Mouse (Mus musculus) kidney, embryonic 15.5 days (tissue): ENCODE results near the gene Try4. TPM values are rescaled to one million over a fixed set of nuclear protein-coding genes. Genes with fewer than 3 reads are reported as not detected.
"Not testable (repeated sequence)": the region's sequence is repeated elsewhere in the genome, so short reads cannot be mapped to it uniquely, and the experiment has no call there.

Experiments used
- ATAC-seq: fragments of 200-750 bp; cut with Nextera tagmentation; replicated peaks from 2 replicates; pipeline ENCODE4 v1.8.0; 2017; ENCODE audit warnings: moderate TSS enrichment; ENCODE audit not compliant: low FRiP score
- H3K27ac ChIP-seq: fragments of 300-500 bp; sonication (generic); 2 replicates; pipeline ENCODE4 v1.5.1; 2015; ENCODE audit warnings: mild to moderate bottlenecking, inconsistent platforms
- H3K27me3 ChIP-seq: fragments of 300-500 bp; sonication (generic); 2 replicates; pipeline ENCODE4 v1.6.1; 2015; ENCODE audit warnings: inconsistent platforms
- H3K36me3 ChIP-seq: fragments of 300-500 bp; sonication (generic); 2 replicates; pipeline ENCODE4 v1.6.1; 2015; ENCODE audit warnings: inconsistent platforms
- H3K4me1 ChIP-seq: fragments of 300-500 bp; sonication (generic); 2 replicates; pipeline ENCODE4 v1.6.1; 2015; ENCODE audit warnings: inconsistent platforms
- H3K4me2 ChIP-seq: fragments of 300-500 bp; sonication (generic); 2 replicates; pipeline ENCODE4 v1.6.1; 2015; ENCODE audit warnings: moderate library complexity, mild to moderate bottlenecking, inconsistent platforms
- H3K4me3 ChIP-seq: fragments of 300-500 bp; sonication (generic); replicated peaks from 2 replicates; pipeline ENCODE4 v1.5.1; 2015; ENCODE audit warnings: mild to moderate bottlenecking, inconsistent platforms
- H3K9ac ChIP-seq: fragments of 300-500 bp; sonication (generic); 2 replicates; pipeline ENCODE4 v1.6.1; 2015; ENCODE audit warnings: mild to moderate bottlenecking, inconsistent platforms
- H3K9me3 ChIP-seq: fragments of 300-500 bp; sonication (generic); replicated peaks from 2 replicates; pipeline ENCODE4 v1.6.1; 2016; ENCODE audit warnings: inconsistent platforms
- WGBS: fragments of 180-500 bp; shearing (Covaris S2); methylation state at CpG from one replicate; pipeline ENCODE4 v1.1.7; 2015; ENCODE audit warnings: mixed read lengths; 5-methylcytosine and 5-hydroxymethylcytosine counted together
- polyA plus RNA-seq: library from polyadenylated mRNA; unstranded; fragments of >200 nt; fragmentation: Nextera tagmentation; extraction: Ambion mirVana; gene quantifications from 2 replicates; pipeline ENCODE4 v1.2.1, GENCODE M21; 2015

The Try4 gene
- not detected in 2 replicates for polyA plus RNA-seq

GRCm38 (mm10) chr6:41301969-41302368, at the start of gene Try4:
Gene Try4, plus strand, starts transcription at chr6:41302269.
- ATAC-seq, result no peak
- Histone ChIP-seq H3K4me2 (no peak within 1 kb of the TSS), H3K9me3 (no peaks in the 10 kb centered on the region), H3K36me3 (no peaks in the 10 kb centered on the region), H3K27me3 (no peaks in the 10 kb centered on the region), H3K4me1 (no peaks in the 10 kb centered on the region), H3K27ac (no peak within 1 kb of the TSS), H3K4me3 (no peak within 1 kb of the TSS), H3K9ac (no peak within 1 kb of the TSS)
- WGBS, result 74% methylated on average over 1 of the region's 1 CpGs

DNA sequence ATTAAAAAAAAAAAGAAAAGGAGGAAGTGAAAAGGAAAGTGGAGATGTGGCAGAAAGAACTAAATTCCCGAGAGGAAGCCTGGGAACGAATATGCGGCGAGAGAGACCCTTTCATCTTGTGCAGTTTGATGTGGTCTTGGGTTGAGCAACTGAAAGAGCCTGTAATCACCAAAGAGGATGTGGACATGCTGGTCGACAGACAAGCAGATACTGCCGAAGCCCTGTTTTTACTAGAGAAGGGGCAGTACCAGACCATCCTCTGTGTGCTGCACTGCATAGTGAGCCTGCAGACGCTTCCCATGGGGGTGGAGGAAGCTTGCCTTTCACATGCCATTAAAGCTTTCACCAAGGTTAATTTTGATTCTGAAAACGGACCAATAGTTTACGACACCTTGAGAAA, 48.8 kb upstream of the Try4 start:
- not testable (repeated sequence) for H3K27ac ChIP-seq, H3K27me3 ChIP-seq, H3K9me3 ChIP-seq, H3K4me3 ChIP-seq, ATAC-seq, H3K4me1 ChIP-seq, H3K4me2 ChIP-seq, H3K36me3 ChIP-seq, H3K9ac ChIP-seq
- WGBS, result 90% methylated on average over 9 of the region's 9 CpGs

GRCm38 (mm10) chr6:41256424-41256823, 45.6 kb upstream of the Try4 start:
- Histone ChIP-seq H3K27ac (no peak overlapping the region), H3K9ac (no peak overlapping the region), H3K4me2 (no peak overlapping the region), H3K36me3 (no peaks in the 10 kb centered on the region), H3K9me3 (no peaks in the 10 kb centered on the region), H3K4me1 (no peaks in the 10 kb centered on the region), H3K27me3 (no peaks in the 10 kb centered on the region), H3K4me3 (no peak overlapping the region)
- ATAC-seq, result no peak
- WGBS, result 84% methylated on average over 2 of the region's 2 CpGs

DNA sequence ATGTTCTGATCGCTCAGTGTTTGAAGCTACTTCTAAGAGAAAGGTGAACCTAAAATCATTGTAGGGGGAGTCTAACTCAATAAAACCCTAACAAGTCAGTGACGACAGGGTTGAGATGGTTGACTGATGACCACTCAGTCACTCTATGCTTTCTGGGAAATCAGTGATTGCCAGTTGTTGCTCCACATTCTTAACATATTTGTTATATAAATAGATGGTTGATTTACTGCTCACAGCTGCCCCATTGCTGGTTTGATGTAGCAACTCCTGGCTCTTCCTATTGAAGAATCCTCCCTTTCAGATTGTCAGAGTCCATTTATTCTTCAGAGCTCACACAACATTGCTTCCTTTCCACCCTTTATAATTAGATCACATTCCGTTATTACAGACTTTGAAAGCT, 44.6 kb upstream of the Try4 start:
- 80% methylated on average over 3 of the region's 3 CpGs for WGBS
- H3K36me3 ChIP-seq, result no peaks in the 10 kb centered on the region
- no peaks in the 10 kb centered on the region for H3K9me3 ChIP-seq
- no peak overlapping the region for H3K4me2 ChIP-seq
- no peak for ATAC-seq
- no peak overlapping the region for H3K4me3 ChIP-seq
- no peaks in the 10 kb centered on the region for H3K4me1 ChIP-seq
- H3K9ac ChIP-seq, result no peak overlapping the region
- H3K27ac ChIP-seq, result no peak overlapping the region
- no peaks in the 10 kb centered on the region for H3K27me3 ChIP-seq

GRCm38 (mm10) chr6:41262796-41263195, 39.3 kb upstream of the Try4 start:
- H3K4me1 ChIP-seq, result no peaks in the 10 kb centered on the region
- H3K4me2 ChIP-seq, result no peak overlapping the region
- no peaks in the 10 kb centered on the region; the same call in none of the 2 replicates for H3K9me3 ChIP-seq
- ATAC-seq, result no peak
- H3K36me3 ChIP-seq, result no peaks in the 10 kb centered on the region
- H3K4me3 ChIP-seq, result no peak overlapping the region
- no peak overlapping the region for H3K27ac ChIP-seq
- H3K27me3 ChIP-seq, result no peaks in the 10 kb centered on the region
- 50% methylated on average over 3 of the region's 3 CpGs for WGBS
- H3K9ac ChIP-seq, result no peak overlapping the region

- Histone ChIP-seq H3K4me2 (no peak overlapping the region), H3K4me1 (no peaks in the 10 kb centered on the region), H3K27ac (no peak overlapping the region), H3K36me3 (no peaks in the 10 kb centered on the region), H3K4me3 (no peak overlapping the region), H3K9ac (no peak overlapping the region), H3K9me3 (no peaks in the 10 kb centered on the region; the same call in none of the 2 replicates), H3K27me3 (no peaks in the 10 kb centered on the region)
- 85% methylated on average over 6 of the region's 6 CpGs for WGBS
- ATAC-seq, result no peak
Observed at GRCm38 (mm10) chr6:41266140-41266539, 35.9 kb upstream of the Try4 start.

DNA sequence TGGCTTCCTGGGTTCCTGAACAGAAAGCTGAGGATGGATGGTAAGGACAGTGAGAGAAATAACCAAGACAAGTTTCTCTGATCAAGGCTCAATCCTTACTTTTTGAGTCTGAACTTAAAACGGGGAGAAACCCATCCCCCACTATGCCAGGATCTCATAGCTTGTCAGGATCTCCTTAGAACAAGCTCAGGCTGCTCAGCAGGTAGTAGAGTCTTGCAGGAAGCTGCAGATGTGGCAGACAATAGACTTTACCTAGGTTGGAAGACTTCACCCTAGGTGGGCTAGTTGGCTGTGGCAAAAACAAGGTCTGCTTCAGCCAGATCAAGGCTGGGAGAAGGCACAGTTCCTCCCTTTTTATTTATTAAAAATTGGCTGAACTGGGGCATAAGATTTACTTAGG, 3.8 kb upstream of the Try4 start:
- no peaks in the 10 kb centered on the region for H3K9me3 ChIP-seq
- 29% methylated on average over 1 of the region's 1 CpGs for whole genome bisulfite sequencing
- H3K9ac ChIP-seq, result no peak overlapping the region
- no peaks in the 10 kb centered on the region for H3K36me3 ChIP-seq
- ATAC-seq, result no peak
- no peak overlapping the region for H3K4me3 ChIP-seq
- no peaks in the 10 kb centered on the region for H3K4me1 ChIP-seq
- H3K27me3 ChIP-seq, result no peaks in the 10 kb centered on the region
- no peak overlapping the region for H3K27ac ChIP-seq
- no peak overlapping the region for H3K4me2 ChIP-seq

GRCm38 (mm10) chr6:41316741-41317140, 14.7 kb downstream of the Try4 start, which contains the start of gene Try5:
Gene Try5, minus strand, starts transcription at chr6:41316841.
- not testable (repeated sequence) for ATAC-seq, H3K4me1 ChIP-seq, H3K4me3 ChIP-seq, H3K27me3 ChIP-seq, H3K27ac ChIP-seq, H3K9me3 ChIP-seq, H3K9ac ChIP-seq, H3K36me3 ChIP-seq, H3K4me2 ChIP-seq
- 76% methylated on average over 3 of the region's 3 CpGs for WGBS

DNA sequence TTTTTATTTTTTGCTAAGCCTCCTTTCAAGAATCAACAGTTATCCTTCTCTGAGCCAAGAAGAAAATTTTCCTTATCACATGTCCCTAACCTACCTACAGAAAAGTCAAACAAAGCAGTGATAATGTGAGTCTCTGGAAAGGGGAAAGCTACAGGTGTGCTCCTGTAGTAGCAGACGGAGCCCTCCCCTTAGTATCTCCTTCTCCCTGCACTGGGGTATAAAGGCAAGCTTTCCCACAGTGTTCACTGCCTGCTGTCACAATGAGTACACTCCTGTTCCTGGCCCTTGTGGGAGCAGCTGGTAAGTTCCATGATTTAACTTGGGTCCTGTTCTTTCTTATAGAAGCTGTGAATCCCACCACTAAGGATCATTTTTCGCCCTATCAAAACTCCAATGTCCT, 51.9 kb downstream of the Try4 start, which contains the start of gene Try10:
TSS of gene Try10 (plus strand) at position 174 of the 400 bp plus-strand sequence.
- Histone ChIP-seq H3K27ac (no peak within 1 kb of the TSS), H3K9me3 (no peaks in the 10 kb centered on the region), H3K9ac (no peak within 1 kb of the TSS), H3K4me2 (no peak within 1 kb of the TSS), H3K27me3 (no peaks in the 10 kb centered on the region), H3K4me1 (no peaks in the 10 kb centered on the region), H3K36me3 (no peaks in the 10 kb centered on the region), H3K4me3 (no peak within 1 kb of the TSS)
- ATAC-seq, result no peak
- WGBS, result 84% methylated on average over 2 of the region's 2 CpGs

Other genes starting within 250 kb of the Try4 start
- 0.27 TPM in 1 of 2 replicates, not detected in the other for gene Try5, start 14.6 kb downstream of the Try4 start, polyA plus RNA-seq
- 0.42 TPM in 1 of 2 replicates, not detected in the other for gene Try10, start 51.8 kb downstream of the Try4 start, polyA plus RNA-seq
- 0.19 TPM in 1 of 2 replicates, not detected in the other for gene Prss3, start 75.4 kb downstream of the Try4 start, polyA plus RNA-seq
- gene Gm5771, start 90.1 kb downstream of the Try4 start, polyA plus RNA-seq, result not detected in 2 replicates
- gene Gm10334, start 143.9 kb downstream of the Try4 start, polyA plus RNA-seq, result not detected in 2 replicates
- 0.52 TPM in 1 of 2 replicates, not detected in the other for gene Prss1, start 156.7 kb downstream of the Try4 start, polyA plus RNA-seq
- not detected in 2 replicates for gene Prss2, start 219.5 kb downstream of the Try4 start, polyA plus RNA-seq